Mouse (Mus musculus): ENCODE measurements around the gene Srsf7. TPM values are rescaled to one million over a fixed set of nuclear protein-coding genes. Genes with fewer than 3 reads are reported as not detected.
"Not testable (repeated sequence)": the region's sequence is repeated elsewhere in the genome, so short reads cannot be mapped to it uniquely, and the experiment has no call there.

Srsf7 gene
- polyA plus RNA-seq (2016; fragmentation: Nextera tagmentation; extraction: Ambion mirVana), result 795 and 858 TPM in 2 replicates

DNA sequence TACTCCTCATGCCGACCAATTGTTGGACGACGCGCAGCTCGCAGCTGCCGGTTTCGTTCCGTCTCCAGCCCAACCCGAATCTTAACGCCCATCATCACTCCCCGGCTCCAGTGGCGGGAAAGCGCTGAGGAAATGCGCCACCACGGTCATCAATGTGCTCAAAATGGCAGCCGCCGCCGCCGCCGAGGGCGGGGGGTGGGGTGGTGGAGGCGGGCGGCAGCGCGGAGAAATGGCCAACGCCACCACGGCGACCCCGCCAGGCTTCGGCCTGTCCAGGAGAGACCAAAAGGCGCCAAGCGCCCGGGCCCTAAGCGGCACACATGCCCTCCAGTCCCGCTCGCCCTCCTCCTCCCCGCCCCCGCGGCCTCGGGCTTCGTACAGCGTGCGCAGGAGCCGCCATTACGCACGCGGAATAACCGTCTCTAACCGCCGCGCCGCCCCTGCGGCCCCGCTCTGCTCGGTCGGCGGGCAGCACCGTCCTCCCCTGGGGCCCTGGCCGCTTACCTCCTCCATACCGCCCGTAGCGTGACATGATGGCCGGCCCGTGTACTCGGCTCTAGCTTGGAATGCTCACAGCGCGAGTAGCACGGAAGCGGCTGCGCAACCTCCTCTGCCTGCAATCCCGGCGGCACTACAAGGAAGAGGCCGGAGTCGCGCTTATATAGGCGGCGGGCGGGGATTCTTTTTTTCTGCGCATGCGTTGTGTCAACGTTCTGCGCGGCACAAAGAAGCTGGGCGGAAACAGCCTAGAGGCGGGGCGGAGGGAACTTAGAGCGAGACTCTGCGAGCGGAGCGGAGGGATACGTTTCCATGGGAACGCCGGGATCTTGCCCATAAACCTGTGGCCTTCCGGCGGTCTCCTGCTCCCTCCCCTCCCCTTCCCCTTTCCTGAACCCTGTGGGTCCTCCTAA lies at the start of gene Srsf7, which contains the start of gene Ttc39d:
Srsf7 (minus strand) TSS at position 637 of the 911 bp plus-strand sequence.
Ttc39d (plus strand) TSS at position 790 of the 911 bp plus-strand sequence.
- Histone ChIP-seq H3K9me3 (replicated peaks) (no peaks in the 10 kb centered on the region), H3K36me3 (peaks cover 39% of the 10 kb centered on the region), H3K27ac (replicated peaks) (peak within 1 kb of the TSS; percentile 100), H3K4me3 (peak within 1 kb of the TSS; percentile 85), H3K4me1 (peaks cover 17% of the 10 kb centered on the region), H3K27me3 (ENCODE audit: low read depth, poor library complexity, severe bottlenecking) (no peaks in the 10 kb centered on the region)
- WGBS, result under 1% methylated on average over 89 of the region's 95 CpGs
- DNase-seq (ENCODE audit: low spot score), result peak; percentile 98

- peak; percentile 32 for DNase-seq (ENCODE audit: low spot score)
- H3K27ac ChIP-seq (replicated peaks), result no peak overlapping the region
- H3K4me3 ChIP-seq, result no peak overlapping the region
- peaks cover 100% of the 10 kb centered on the region for H3K36me3 ChIP-seq
- no peaks in the 10 kb centered on the region for H3K4me1 ChIP-seq
- no peaks in the 10 kb centered on the region for H3K27me3 ChIP-seq (ENCODE audit: low read depth, poor library complexity, severe bottlenecking)
- H3K9me3 ChIP-seq (replicated peaks), result no peaks in the 10 kb centered on the region
- WGBS, result 78% methylated on average over 13 of the region's 13 CpGs
Measured at GRCm38 (mm10) chr17:80255208-80255607, 48.1 kb upstream of the Srsf7 start.

DNA sequence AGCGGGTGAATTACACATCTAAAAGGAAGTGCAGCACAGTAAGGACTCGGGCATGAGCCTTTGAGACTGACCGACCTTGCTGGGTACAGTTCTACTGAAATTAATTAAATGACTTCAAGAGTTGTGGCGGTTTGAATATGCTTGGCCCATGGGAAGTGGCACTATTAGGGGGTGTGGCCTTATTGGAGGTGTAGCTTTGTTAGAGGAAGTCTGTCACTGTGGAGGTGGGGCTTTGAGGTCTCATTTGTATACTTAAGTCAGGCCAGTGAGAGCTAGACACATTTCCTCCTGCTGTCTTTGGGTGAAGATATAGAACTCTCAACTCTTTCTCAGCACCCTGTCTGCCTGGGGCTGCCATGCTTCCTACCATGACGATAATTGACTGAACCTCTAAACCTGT lies 47.3 kb upstream of the Srsf7 start:
- Histone ChIP-seq H3K36me3 (peaks cover 100% of the 10 kb centered on the region), H3K4me3 (no peak overlapping the region), H3K27me3 (ENCODE audit: low read depth, poor library complexity, severe bottlenecking) (no peaks in the 10 kb centered on the region), H3K27ac (replicated peaks) (no peak overlapping the region), H3K4me1 (no peaks in the 10 kb centered on the region), H3K9me3 (replicated peaks) (no peaks in the 10 kb centered on the region)
- 98% methylated on average over 5 of the region's 5 CpGs for WGBS
- DNase-seq (ENCODE audit: low spot score), result no peak

GRCm38 (mm10) chr17:80252757-80253525 lies 45.8 kb upstream of the Srsf7 start:
- Histone ChIP-seq H3K9me3 (replicated peaks) (no peaks in the 10 kb centered on the region), H3K27ac (replicated peaks) (no peak overlapping the region), H3K27me3 (ENCODE audit: low read depth, poor library complexity, severe bottlenecking) (no peaks in the 10 kb centered on the region), H3K36me3 (peaks cover 100% of the 10 kb centered on the region), H3K4me3 (no peak overlapping the region), H3K4me1 (no peaks in the 10 kb centered on the region)
- no peak for DNase-seq (ENCODE audit: low spot score)
- WGBS, result 80% methylated on average over 13 of the region's 13 CpGs

GRCm38 (mm10) chr17:80243116-80243515 lies 36.0 kb upstream of the Srsf7 start:
- WGBS, result 83% methylated on average over 13 of the region's 13 CpGs
- no peaks in the 10 kb centered on the region for H3K27me3 ChIP-seq (ENCODE audit: low read depth, poor library complexity, severe bottlenecking)
- no peak overlapping the region for H3K27ac ChIP-seq (replicated peaks)
- no peak overlapping the region for H3K4me3 ChIP-seq
- no peaks in the 10 kb centered on the region for H3K4me1 ChIP-seq
- no peaks in the 10 kb centered on the region for H3K9me3 ChIP-seq (replicated peaks)
- no peak for DNase-seq (ENCODE audit: low spot score)
- H3K36me3 ChIP-seq, result peaks cover 99% of the 10 kb centered on the region

GRCm38 (mm10) chr17:80241594-80241993 lies 34.5 kb upstream of the Srsf7 start:
- DNase-seq (ENCODE audit: low spot score), result no peak
- Histone ChIP-seq H3K27me3 (ENCODE audit: low read depth, poor library complexity, severe bottlenecking) (no peaks in the 10 kb centered on the region), H3K27ac (replicated peaks) (no peak overlapping the region), H3K36me3 (peaks cover 94% of the 10 kb centered on the region), H3K4me3 (no peak overlapping the region), H3K9me3 (replicated peaks) (no peaks in the 10 kb centered on the region), H3K4me1 (no peaks in the 10 kb centered on the region)
- WGBS, result 92% methylated on average over 9 of the region's 9 CpGs

DNA sequence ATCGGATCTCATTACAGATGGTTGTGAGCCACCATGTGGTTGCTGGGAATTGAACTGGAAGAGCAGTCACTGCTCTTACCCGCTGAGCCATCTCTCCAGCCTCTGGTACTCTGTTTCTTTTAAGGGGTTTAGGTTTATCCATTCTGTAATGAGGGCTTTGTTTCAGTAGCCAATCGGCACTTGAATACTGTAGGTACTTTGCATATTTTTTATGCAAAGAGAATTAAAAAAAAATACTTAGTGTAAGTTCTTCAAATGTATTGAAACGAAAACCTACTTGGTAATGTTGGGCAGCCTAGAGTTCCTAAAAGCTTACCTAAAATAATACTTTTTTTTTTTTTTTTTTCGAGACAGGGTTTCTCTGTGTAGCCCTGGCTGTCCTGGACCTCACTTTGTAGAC lies 30.4 kb upstream of the Srsf7 start:
- no peak overlapping the region for H3K4me3 ChIP-seq
- no peaks in the 10 kb centered on the region for H3K4me1 ChIP-seq
- WGBS, result 92% methylated on average over 5 of the region's 5 CpGs
- H3K36me3 ChIP-seq, result peaks cover 71% of the 10 kb centered on the region
- no peak overlapping the region for H3K27ac ChIP-seq (replicated peaks)
- H3K27me3 ChIP-seq (ENCODE audit: low read depth, poor library complexity, severe bottlenecking), result no peaks in the 10 kb centered on the region
- no peak for DNase-seq (ENCODE audit: low spot score)
- H3K9me3 ChIP-seq (replicated peaks), result no peaks in the 10 kb centered on the region

DNA sequence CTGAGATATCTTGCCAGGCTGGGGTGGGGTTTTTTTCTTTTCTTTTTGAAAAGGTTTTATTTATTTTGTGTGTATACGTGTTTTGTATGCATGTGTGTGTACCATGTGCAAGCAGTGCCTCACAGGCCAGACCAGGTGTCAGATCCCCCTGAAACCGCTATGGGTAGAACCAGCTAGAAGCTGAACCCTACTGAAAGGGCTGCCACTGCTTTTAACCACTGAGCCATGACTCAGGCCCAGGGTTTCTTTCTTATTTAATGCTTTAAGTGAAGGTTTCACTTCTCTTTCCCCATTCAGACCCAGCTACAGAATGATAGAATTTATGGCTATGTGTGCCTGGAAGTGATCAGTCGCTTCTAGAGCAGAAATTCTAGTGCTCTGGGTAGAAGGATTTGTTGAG lies 29.7 kb upstream of the Srsf7 start:
- peaks cover 64% of the 10 kb centered on the region for H3K36me3 ChIP-seq
- H3K4me1 ChIP-seq, result no peaks in the 10 kb centered on the region
- no peaks in the 10 kb centered on the region for H3K27me3 ChIP-seq (ENCODE audit: low read depth, poor library complexity, severe bottlenecking)
- DNase-seq (ENCODE audit: low spot score), result no peak
- H3K4me3 ChIP-seq, result no peak overlapping the region
- WGBS, result 92% methylated on average over 3 of the region's 3 CpGs
- no peak overlapping the region for H3K27ac ChIP-seq (replicated peaks)
- H3K9me3 ChIP-seq (replicated peaks), result no peaks in the 10 kb centered on the region

DNA sequence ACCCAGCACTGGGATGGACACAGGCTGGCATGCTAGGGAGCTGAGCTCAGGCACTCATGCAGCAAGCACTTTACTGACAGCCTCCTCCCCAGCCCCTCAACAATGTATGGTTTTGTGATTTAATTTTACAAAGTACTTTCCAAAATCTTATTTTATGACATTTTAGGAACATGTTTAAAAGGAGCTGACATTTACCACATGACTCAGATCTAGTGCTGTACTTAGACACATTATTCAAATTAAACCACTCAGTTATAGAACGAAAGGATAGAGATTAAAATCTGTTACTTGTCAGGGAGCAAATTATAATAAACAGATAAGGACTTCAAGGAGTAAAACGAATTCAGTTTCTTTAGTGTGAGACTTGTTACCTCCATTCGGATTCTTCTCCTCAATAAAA lies 28.4 kb upstream of the Srsf7 start:
- Histone ChIP-seq H3K27ac (replicated peaks) (no peak overlapping the region), H3K36me3 (peaks cover 56% of the 10 kb centered on the region)

GRCm38 (mm10) chr17:80234376-80234775 lies 27.3 kb upstream of the Srsf7 start:
- no peaks in the 10 kb centered on the region for H3K9me3 ChIP-seq (replicated peaks)

More for the DNA sequence above, 28.4 kb upstream of the Srsf7 start:
- no peak for DNase-seq (ENCODE audit: low spot score)
- H3K27me3 ChIP-seq (ENCODE audit: low read depth, poor library complexity, severe bottlenecking), result no peaks in the 10 kb centered on the region
- WGBS, result 88% methylated on average over 3 of the region's 3 CpGs
- H3K4me3 ChIP-seq, result no peak overlapping the region
- no peaks in the 10 kb centered on the region for H3K9me3 ChIP-seq (replicated peaks)
- no peaks in the 10 kb centered on the region for H3K4me1 ChIP-seq

DNA sequence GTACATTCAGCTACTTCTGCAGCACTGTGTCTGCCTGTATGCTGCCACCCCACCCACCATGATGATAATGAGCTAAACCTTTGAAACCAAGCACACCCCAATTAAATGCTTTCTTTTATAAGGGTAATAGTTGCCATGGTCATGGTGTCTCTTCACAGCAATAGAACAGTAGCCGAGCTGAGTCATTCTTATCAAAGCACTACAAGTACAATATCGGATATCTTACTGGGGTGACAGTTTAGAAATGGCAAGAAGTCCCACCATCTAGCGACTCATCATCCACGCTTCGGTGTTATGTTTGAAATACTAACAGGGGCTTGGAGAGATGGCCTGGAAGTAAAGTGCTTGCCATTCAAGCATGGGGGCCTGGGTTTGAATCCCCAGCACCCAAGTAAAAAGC lies 26.7 kb upstream of the Srsf7 start:
- no peak overlapping the region for H3K4me3 ChIP-seq
- no peaks in the 10 kb centered on the region for H3K4me1 ChIP-seq
- no peaks in the 10 kb centered on the region for H3K27me3 ChIP-seq (ENCODE audit: low read depth, poor library complexity, severe bottlenecking)
- WGBS, result 95% methylated on average over 5 of the region's 5 CpGs
- H3K27ac ChIP-seq (replicated peaks), result no peak overlapping the region
- peaks cover 47% of the 10 kb centered on the region for H3K36me3 ChIP-seq
- H3K9me3 ChIP-seq (replicated peaks), result no peaks in the 10 kb centered on the region
- DNase-seq (ENCODE audit: low spot score), result no peak

More at GRCm38 (mm10) chr17:80234376-80234775, 27.3 kb upstream of the Srsf7 start:
- H3K27ac ChIP-seq (replicated peaks), result no peak overlapping the region
- H3K27me3 ChIP-seq (ENCODE audit: low read depth, poor library complexity, severe bottlenecking), result no peaks in the 10 kb centered on the region
- 90% methylated on average over 7 of the region's 7 CpGs for WGBS
- no peaks in the 10 kb centered on the region for H3K4me1 ChIP-seq
- peaks cover 47% of the 10 kb centered on the region for H3K36me3 ChIP-seq
- DNase-seq (ENCODE audit: low spot score), result no peak
- H3K4me3 ChIP-seq, result no peak overlapping the region

- H3K4me3 ChIP-seq, result no peak overlapping the region
- H3K27ac ChIP-seq (replicated peaks), result no peak overlapping the region
- peaks cover 5% of the 10 kb centered on the region for H3K4me1 ChIP-seq
- H3K27me3 ChIP-seq (ENCODE audit: low read depth, poor library complexity, severe bottlenecking), result no peaks in the 10 kb centered on the region
- 96% methylated on average over 2 of the region's 2 CpGs for WGBS
- peaks cover 45% of the 10 kb centered on the region for H3K36me3 ChIP-seq
- no peak for DNase-seq (ENCODE audit: low spot score)
- no peaks in the 10 kb centered on the region for H3K9me3 ChIP-seq (replicated peaks)
Measured at GRCm38 (mm10) chr17:80229396-80229795, 22.3 kb upstream of the Srsf7 start.

- Histone ChIP-seq H3K36me3 (peaks cover 32% of the 10 kb centered on the region), H3K27ac (replicated peaks) (peak overlapping the region; percentile 90), H3K4me3 (peak overlapping the region; percentile 64)
- WGBS, result 62% methylated on average over 5 of the region's 5 CpGs
- H3K9me3 ChIP-seq (replicated peaks); H3K4me1 ChIP-seq; H3K27me3 ChIP-seq (ENCODE audit: low read depth, poor library complexity, severe bottlenecking); DNase-seq (ENCODE audit: low spot score): not testable (repeated sequence)
Measured at GRCm38 (mm10) chr17:80225142-80225541, 18.0 kb upstream of the Srsf7 start.

Data from midbrain, embryonic 10.5 days (tissue).